Mouse (Mus musculus): Measurements from ENCODE around the gene Calr4. TPM values are rescaled to one million over a fixed set of nuclear protein-coding genes. Genes with fewer than 3 reads are reported as not detected.
A peak's percentile ranks its signal among the peaks of the same experiment; 100 is the strongest.

Gene Calr4
- polyA plus RNA-seq, 1 experiment from 2014 or later: 0.45 TPM

DNA sequence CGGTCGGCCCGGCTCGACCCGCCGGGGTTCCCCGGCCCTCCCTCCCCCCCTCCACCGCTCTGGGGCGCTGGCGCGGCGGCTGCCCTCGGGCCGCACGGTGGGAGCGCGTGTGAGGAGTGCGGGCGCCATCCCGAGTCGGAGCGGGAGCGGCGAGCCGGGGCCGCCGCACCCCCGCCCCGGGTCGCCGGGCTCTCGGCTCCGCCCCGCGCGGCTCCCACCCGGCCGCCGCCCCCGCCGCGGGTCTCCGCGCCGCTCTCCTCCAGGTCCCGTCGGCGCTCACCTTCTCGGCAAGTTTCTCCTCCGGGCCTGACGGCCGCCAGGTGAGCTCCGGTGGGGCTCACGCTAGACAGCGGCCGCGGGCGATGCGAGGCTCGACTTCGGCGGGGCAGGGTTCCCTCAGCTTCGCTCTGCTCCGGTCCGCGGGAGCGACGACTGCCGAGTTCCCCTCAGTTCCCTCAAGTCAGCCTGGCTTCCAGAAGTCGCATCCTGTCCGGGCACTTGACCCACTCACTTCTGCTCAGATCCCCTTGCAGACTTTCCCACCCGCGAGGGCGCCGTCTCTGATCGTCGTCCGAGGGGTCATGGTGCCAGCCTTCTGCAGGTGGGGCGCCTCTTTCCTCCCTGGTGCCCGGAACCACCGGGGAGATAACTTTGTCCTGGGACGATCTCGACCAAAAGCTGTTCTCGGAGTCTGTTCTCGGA, 46.3 kb downstream of the Calr4 start:
- ATAC-seq (ENCODE audit: low FRiP score, low TSS enrichment): peak; percentile 89
- peak overlapping the region; percentile 65; the same call in 1 of the 2 replicates for H3K27ac ChIP-seq (ENCODE audit: low read depth, low read length)
- H3K4me3 ChIP-seq (ENCODE audit: low read length): peak overlapping the region; percentile 92
- peak overlapping the region; percentile 88 for H3K9ac ChIP-seq (ENCODE audit: low read depth, low read length)
- H3K9me3 ChIP-seq (ENCODE audit: control insufficient read depth, low read length): no peaks in the 10 kb centered on the region
- no peaks in the 10 kb centered on the region for H3K27me3 ChIP-seq (ENCODE audit: control insufficient read depth, insufficient read depth, low read length)
- no peaks in the 10 kb centered on the region for H3K36me3 ChIP-seq (ENCODE audit: control insufficient read depth, insufficient read depth, low read length)
- H3K4me1 ChIP-seq (ENCODE audit: control insufficient read depth, insufficient read depth, low read length): peaks cover 6% of the 10 kb centered on the region; the same call in 1 of the 2 replicates
- peak overlapping the region; percentile 86 for H3K4me2 ChIP-seq (replicated peaks; ENCODE audit: low read depth, low read length)
- WGBS: under 1% methylated on average over 54 of the region's 85 CpGs

DNA sequence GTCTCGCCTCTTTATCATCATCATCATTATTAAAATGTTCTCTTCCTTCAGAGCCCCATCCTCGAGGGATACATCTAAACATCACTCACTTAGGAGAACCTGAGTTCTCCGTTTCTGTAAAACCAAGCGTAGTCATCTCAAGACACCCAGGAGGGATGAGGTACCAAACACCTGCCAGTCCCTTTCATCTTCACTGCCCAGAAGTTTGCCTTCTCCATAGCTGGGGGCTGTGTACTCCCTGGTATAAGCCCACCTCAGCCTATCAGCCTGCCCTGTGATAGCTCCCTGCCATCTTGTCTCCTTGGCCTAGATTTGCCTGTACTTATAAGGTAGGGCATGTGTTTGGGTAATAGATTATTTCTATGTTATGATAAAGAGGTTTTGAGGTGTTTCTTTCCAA, 46.9 kb downstream of the Calr4 start:
- 4% methylated on average over 4 of the region's 4 CpGs for WGBS

DNA sequence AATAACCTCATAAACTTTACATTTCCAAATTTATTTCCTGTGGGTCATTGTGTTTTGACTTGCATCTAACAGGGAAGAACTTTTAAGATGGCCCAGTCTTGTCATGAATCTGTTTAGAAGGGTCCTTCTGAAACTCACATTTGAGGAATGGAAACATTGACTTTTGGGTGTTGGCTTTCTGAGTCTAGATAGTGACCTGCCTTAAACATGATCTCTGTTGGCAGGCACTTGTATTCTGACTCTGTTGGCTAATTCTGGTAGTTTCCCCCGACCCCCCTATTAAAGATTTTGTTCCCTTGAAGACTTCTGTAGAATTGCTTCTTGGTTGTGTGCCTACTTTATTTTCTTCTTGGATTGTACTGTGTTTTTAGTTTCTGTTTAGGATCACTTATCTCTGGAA, 47.7 kb downstream of the Calr4 start:
- peaks cover 6% of the 10 kb centered on the region; the same call in 1 of the 2 replicates for H3K4me1 ChIP-seq (ENCODE audit: control insufficient read depth, insufficient read depth, low read length)
- no peaks in the 10 kb centered on the region for H3K36me3 ChIP-seq (ENCODE audit: control insufficient read depth, insufficient read depth, low read length)
- H3K9ac ChIP-seq (ENCODE audit: low read depth, low read length): no peak overlapping the region
- no peak overlapping the region for H3K27ac ChIP-seq (ENCODE audit: low read depth, low read length)
- H3K4me2 ChIP-seq (replicated peaks; ENCODE audit: low read depth, low read length): no peak overlapping the region; the same call in 1 of the 2 replicates
- 90% methylated on average over 1 of the region's 1 CpGs for WGBS
- H3K4me3 ChIP-seq (ENCODE audit: low read length): no peak overlapping the region
- H3K9me3 ChIP-seq (ENCODE audit: control insufficient read depth, low read length): no peaks in the 10 kb centered on the region
- ATAC-seq (ENCODE audit: low FRiP score, low TSS enrichment): no peak
- H3K27me3 ChIP-seq (ENCODE audit: control insufficient read depth, insufficient read depth, low read length): no peaks in the 10 kb centered on the region

More for the DNA sequence above, 46.9 kb downstream of the Calr4 start:
- no peak overlapping the region for H3K27ac ChIP-seq (ENCODE audit: low read depth, low read length)
- peak overlapping the region; percentile 86 for H3K4me2 ChIP-seq (replicated peaks; ENCODE audit: low read depth, low read length)
- H3K4me3 ChIP-seq (ENCODE audit: low read length): peak overlapping the region; percentile 92
- no peaks in the 10 kb centered on the region for H3K9me3 ChIP-seq (ENCODE audit: control insufficient read depth, low read length)
- peaks cover 6% of the 10 kb centered on the region; the same call in 1 of the 2 replicates for H3K4me1 ChIP-seq (ENCODE audit: control insufficient read depth, insufficient read depth, low read length)
- no peak for ATAC-seq (ENCODE audit: low FRiP score, low TSS enrichment)
- no peaks in the 10 kb centered on the region for H3K27me3 ChIP-seq (ENCODE audit: control insufficient read depth, insufficient read depth, low read length)
- no peaks in the 10 kb centered on the region for H3K36me3 ChIP-seq (ENCODE audit: control insufficient read depth, insufficient read depth, low read length)
- peak overlapping the region; percentile 88 for H3K9ac ChIP-seq (ENCODE audit: low read depth, low read length)

DNA sequence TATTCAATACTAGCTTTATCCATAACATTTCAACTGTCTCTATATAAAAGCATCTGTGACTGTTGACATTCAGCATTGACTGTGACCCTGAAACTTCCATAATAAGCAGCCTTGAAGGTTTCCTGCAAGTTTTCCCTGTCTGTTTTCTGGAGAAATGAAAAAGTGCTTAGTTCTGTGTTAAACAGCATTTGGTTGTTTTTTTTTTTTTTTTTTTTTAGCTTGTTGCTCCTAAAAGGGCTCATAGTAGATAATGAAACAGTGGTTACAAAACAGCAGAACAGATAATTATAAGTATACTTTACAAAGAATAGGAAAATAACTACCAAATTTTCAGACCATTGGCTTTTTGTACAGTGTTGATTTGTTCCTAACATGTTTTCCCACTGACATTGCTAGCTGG, 60.3 kb downstream of the Calr4 start:
- no peak for ATAC-seq (ENCODE audit: low FRiP score, low TSS enrichment)
- no peak overlapping the region for H3K4me3 ChIP-seq (ENCODE audit: low read length)
- no peaks in the 10 kb centered on the region for H3K27me3 ChIP-seq (ENCODE audit: control insufficient read depth, insufficient read depth, low read length)
- H3K36me3 ChIP-seq (ENCODE audit: control insufficient read depth, insufficient read depth, low read length): no peaks in the 10 kb centered on the region
- H3K9me3 ChIP-seq (ENCODE audit: control insufficient read depth, low read length): no peaks in the 10 kb centered on the region
- no peak overlapping the region for H3K9ac ChIP-seq (ENCODE audit: low read depth, low read length)
- H3K27ac ChIP-seq (ENCODE audit: low read depth, low read length): no peak overlapping the region
- no peak overlapping the region for H3K4me2 ChIP-seq (replicated peaks; ENCODE audit: low read depth, low read length)
- H3K4me1 ChIP-seq (ENCODE audit: control insufficient read depth, insufficient read depth, low read length): no peaks in the 10 kb centered on the region

DNA sequence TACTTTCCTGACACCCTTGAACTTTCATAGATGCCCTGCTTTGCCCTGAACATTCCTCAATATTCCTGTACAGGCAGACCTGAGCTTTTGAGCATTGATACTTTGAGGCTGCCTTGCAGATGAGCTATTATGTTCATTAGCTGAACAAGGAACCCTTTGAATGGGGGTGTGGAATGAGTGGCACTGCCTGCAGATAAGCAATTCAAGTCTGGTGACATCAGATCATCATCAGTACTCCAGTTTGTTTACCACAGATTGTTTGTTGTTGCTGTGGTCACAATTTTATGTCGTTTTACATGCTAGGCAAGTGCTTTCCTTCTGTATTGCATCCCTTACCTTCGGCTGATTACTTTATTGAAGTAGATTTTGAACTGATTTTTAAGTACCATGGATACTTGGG, 62.2 kb downstream of the Calr4 start:
- no peaks in the 10 kb centered on the region for H3K36me3 ChIP-seq (ENCODE audit: control insufficient read depth, insufficient read depth, low read length)
- no peak overlapping the region for H3K4me2 ChIP-seq (replicated peaks; ENCODE audit: low read depth, low read length)
- no peak overlapping the region for H3K27ac ChIP-seq (ENCODE audit: low read depth, low read length)
- no peak overlapping the region for H3K4me3 ChIP-seq (ENCODE audit: low read length)
- no peak overlapping the region for H3K9ac ChIP-seq (ENCODE audit: low read depth, low read length)
- H3K4me1 ChIP-seq (ENCODE audit: control insufficient read depth, insufficient read depth, low read length): no peaks in the 10 kb centered on the region
- no peaks in the 10 kb centered on the region for H3K27me3 ChIP-seq (ENCODE audit: control insufficient read depth, insufficient read depth, low read length)
- no peak for ATAC-seq (ENCODE audit: low FRiP score, low TSS enrichment)
- 71% methylated on average over 2 of the region's 2 CpGs for WGBS
- H3K9me3 ChIP-seq (ENCODE audit: control insufficient read depth, low read length): no peaks in the 10 kb centered on the region

DNA sequence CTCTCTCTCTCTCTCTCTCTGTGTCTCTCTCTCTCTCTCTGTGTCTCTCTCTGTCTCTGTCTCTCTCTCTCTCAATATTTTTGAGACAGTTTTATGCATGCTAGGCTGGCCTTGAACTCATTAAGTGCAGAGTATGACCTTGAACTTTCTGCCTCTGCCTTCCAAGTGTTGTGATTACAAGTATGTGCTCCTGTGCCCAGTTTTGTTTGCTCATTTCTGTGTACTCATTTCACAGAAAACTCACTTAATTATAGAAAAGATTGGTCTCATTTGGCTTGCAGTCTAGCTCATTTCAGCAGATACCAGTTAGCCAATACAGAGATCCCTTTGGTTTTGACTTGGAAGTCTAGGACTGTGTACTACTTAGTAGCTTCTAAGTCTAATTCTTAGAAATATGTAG, 64.9 kb downstream of the Calr4 start:
- Histone ChIP-seq H3K9ac (ENCODE audit: low read depth, low read length) (no peak overlapping the region), H3K36me3 (ENCODE audit: control insufficient read depth, insufficient read depth, low read length) (no peaks in the 10 kb centered on the region), H3K4me3 (ENCODE audit: low read length) (no peak overlapping the region), H3K9me3 (ENCODE audit: control insufficient read depth, low read length) (no peaks in the 10 kb centered on the region), H3K27ac (ENCODE audit: low read depth, low read length) (no peak overlapping the region), H3K27me3 (ENCODE audit: control insufficient read depth, insufficient read depth, low read length) (no peaks in the 10 kb centered on the region), H3K4me1 (ENCODE audit: control insufficient read depth, insufficient read depth, low read length) (no peaks in the 10 kb centered on the region), H3K4me2 (replicated peaks; ENCODE audit: low read depth, low read length) (no peak overlapping the region)
- no peak for ATAC-seq (ENCODE audit: low FRiP score, low TSS enrichment)

Other genes with a start within 250 kb of the Calr4 start
- 40.7 and 57.2 TPM in 2 replicates for gene Nrd1, start 233.8 kb upstream of the Calr4 start, polyA plus RNA-seq (2014; fragmentation: Nextera tagmentation; extraction: Ambion mirVana)
- gene Osbpl9, start 32.2 kb upstream of the Calr4 start, polyA plus RNA-seq (2014; fragmentation: Nextera tagmentation; extraction: Ambion mirVana): 48.5 and 61.1 TPM in 2 replicates
- gene Eps15, start 45.8 kb downstream of the Calr4 start, polyA plus RNA-seq (2014; fragmentation: Nextera tagmentation; extraction: Ambion mirVana): 20.3 and 41.6 TPM in 2 replicates
- 4.4 and 6.1 TPM in 2 replicates for gene Ttc39a, start 172.1 kb downstream of the Calr4 start, polyA plus RNA-seq (2014; fragmentation: Nextera tagmentation; extraction: Ambion mirVana)

Measured in kidney, embryonic 14.5 days (tissue).